ENCODE assay signal across 9 mouse cellular contexts in the genomic region with DNA sequence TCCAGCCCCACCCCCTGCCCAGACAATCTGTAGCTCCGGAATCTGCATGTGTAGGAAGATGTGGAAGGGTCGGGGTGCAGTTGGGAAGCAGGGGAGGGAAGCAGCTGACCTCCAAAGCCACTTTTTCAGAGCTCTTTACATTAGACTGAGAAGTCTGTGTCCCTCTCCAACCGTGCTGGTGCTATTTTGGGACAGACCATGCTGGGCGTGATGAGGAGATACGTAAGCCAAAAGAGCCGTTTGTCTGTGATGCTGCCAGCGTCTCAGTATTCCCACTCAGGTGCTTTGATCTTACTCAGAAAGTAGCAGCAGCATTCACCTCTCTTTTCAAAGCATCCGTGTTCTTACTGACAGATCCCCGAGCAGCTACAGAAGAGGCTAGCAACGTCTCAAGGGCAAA.
DNase-seq lines count a peak whose midpoint lies in the region; ATAC-seq and TF ChIP-seq lines count a peak whose summit lies in the region.
"Had no signal": no experiment of that assay in that cellular context is flagged by ENCODE, and none has a peak within 500 bp of the region (broad histone marks: within the 10 kb centered on the region; RNA-seq: fewer than 3 reads in every experiment).

No protein-coding gene starts in this region.

- no peak for TF ChIP-seq CTCF in brain, embryonic 14.5 days (IDR thresholded peaks at IDR 0.05; ENCODE audit: borderline replicate concordance, extremely low read depth, insufficient read depth, insufficient read length)

- peak; percentile 51; the same call in 1 of the 2 replicates for ATAC-seq in heart, embryonic 15.5 days (replicated peaks; ENCODE audit: insufficient number of reproducible peaks, insufficient read depth, low FRiP score, low read depth)
- no peak for ATAC-seq in limb, embryonic 14.5 days (ENCODE audit: low FRiP score, low read depth)
- no peak for ATAC-seq in granulocyte monocyte progenitor cell, adult 5-6 weeks (replicated peaks; ENCODE audit: poor library complexity, severe bottlenecking)

- no peaks in the 10 kb centered on the region for H3K36me3 ChIP-seq in heart, embryonic 15.5 days
- no peaks in the 10 kb centered on the region for H3K36me3 ChIP-seq in limb, embryonic 14.5 days (ENCODE audit: control insufficient read depth, insufficient read depth, low read length)
- H3K36me3 ChIP-seq: stomach, embryonic 15.5 days had no signal

- WGBS in heart, embryonic 15.5 days: 14% methylated on average over 10 of the region's 10 CpGs
- WGBS in limb, embryonic 14.5 days: 20% methylated on average over 10 of the region's 10 CpGs

- intact Hi-C loops in heart, postnatal 25 days (cut with DNase I): no loop called here

- no peaks in the 10 kb centered on the region for H3K9me3 ChIP-seq in heart, embryonic 15.5 days (replicated peaks)
- H3K9me3 ChIP-seq in limb, embryonic 14.5 days (ENCODE audit: control insufficient read depth, low read length): no peaks in the 10 kb centered on the region
- H3K9me3 ChIP-seq: stomach, embryonic 15.5 days had no signal

- H3K27ac ChIP-seq in heart, embryonic 15.5 days: peak overlapping the region; percentile 75
- H3K27ac ChIP-seq in limb, embryonic 14.5 days (replicated peaks; ENCODE audit: low read depth, low read length): peak overlapping the region; percentile 55
- H3K27ac ChIP-seq: stomach, embryonic 15.5 days had no signal

- DNase-seq in heart, postnatal 25 days (ENCODE audit: low spot score): no peak
- DNase-seq in brain, embryonic 14.5 days (ENCODE audit: low read depth): peak; percentile 49
- DNase-seq in cerebellum, adult 9-10 months: peak; percentile 65
- peak; percentile 22 for DNase-seq in limb, embryonic 14.5 days (ENCODE audit: low spot score)
- DNase-seq in ovary, postnatal 36 days (ENCODE audit: low spot score): no peak

- TF ChIP-seq POLR2A in brain, embryonic 14.5 days (IDR thresholded peaks at IDR 0.05; ENCODE audit: borderline replicate concordance, extremely low read depth, insufficient read depth, insufficient read length, poor library complexity, severe bottlenecking): no peak
- no peak for TF ChIP-seq POLR2A in limb, embryonic 14.5 days (IDR thresholded peaks at IDR 0.05; ENCODE audit: borderline replicate concordance, extremely low read depth, insufficient read depth, insufficient read length)

- peak overlapping the region; percentile 25; the same call in 1 of the 2 replicates for H3K9ac ChIP-seq in heart, embryonic 15.5 days
- H3K9ac ChIP-seq in limb, embryonic 14.5 days (ENCODE audit: low read depth, low read length, severe bottlenecking): peak overlapping the region; percentile 14; the same call in 1 of the 2 replicates
- H3K9ac ChIP-seq: stomach, embryonic 15.5 days had no signal

- no peaks in the 10 kb centered on the region for H3K27me3 ChIP-seq in heart, embryonic 15.5 days
- H3K27me3 ChIP-seq in limb, embryonic 14.5 days (ENCODE audit: control insufficient read depth, insufficient read depth, low read length): no peaks in the 10 kb centered on the region
- H3K27me3 ChIP-seq: CH12.LX; stomach, embryonic 15.5 days had no signal

- peak overlapping the region; percentile 54 for H3K4me2 ChIP-seq in heart, embryonic 15.5 days
- no peak overlapping the region for H3K4me2 ChIP-seq in limb, embryonic 14.5 days (replicated peaks; ENCODE audit: low read depth, low read length, severe bottlenecking)
- H3K4me2 ChIP-seq: stomach, embryonic 15.5 days had no signal

- peaks cover 36% of the 10 kb centered on the region for H3K4me1 ChIP-seq in heart, embryonic 15.5 days (replicated peaks)
- H3K4me1 ChIP-seq in limb, embryonic 14.5 days (ENCODE audit: control insufficient read depth, insufficient read depth, low read length): peaks cover 30% of the 10 kb centered on the region

- H3K4me3 ChIP-seq in heart, embryonic 15.5 days: no peak overlapping the region
- no peak overlapping the region for H3K4me3 ChIP-seq in limb, embryonic 14.5 days (replicated peaks; ENCODE audit: low read length)
- H3K4me3 ChIP-seq: stomach, embryonic 15.5 days had no signal

Comparison
In these comparisons a context has a peak if more than half of its experiments do, and no peak if none do; other contexts are left out.
1. DNase-seq: peak in brain, embryonic 14.5 days (single experiment), cerebellum, adult 9-10 months (single experiment) and limb, embryonic 14.5 days (single experiment); none in heart, postnatal 25 days (single experiment) and ovary, postnatal 36 days (single experiment).